Mouse (Mus musculus): Measurements from ENCODE around the gene Smad6.
A peak's percentile ranks its signal among the peaks of the same experiment; 100 is the strongest.

The Smad6 gene

GRCm38 (mm10) chr9:64021853-64022561, at the start of gene Smad6:
Gene Smad6 (minus strand): TSS chr9:64022059.
- peak; percentile 59 to 63 for DNase-seq

- DNase-seq, result no peak
These were observed 48.8 kb upstream of the Smad6 start for GRCm38 (mm10) chr9:64070674-64071073.

GRCm38 (mm10) chr9:64069131-64069530, 47.3 kb upstream of the Smad6 start:
- no peak for DNase-seq

- no peak for DNase-seq
These were observed 46.7 kb upstream of the Smad6 start for GRCm38 (mm10) chr9:64068571-64068970.

- no peak for DNase-seq
These were observed 45.9 kb upstream of the Smad6 start for GRCm38 (mm10) chr9:64067787-64068186.

GRCm38 (mm10) chr9:64060033-64060539, 38.2 kb upstream of the Smad6 start:
- no peak for DNase-seq

GRCm38 (mm10) chr9:64057903-64058650, 36.2 kb upstream of the Smad6 start:
- DNase-seq, result no peak

- DNase-seq, result no peak
These were observed 33.3 kb upstream of the Smad6 start for GRCm38 (mm10) chr9:64055162-64055561.

GRCm38 (mm10) chr9:64053786-64054185, 31.9 kb upstream of the Smad6 start:
- no peak for DNase-seq

GRCm38 (mm10) chr9:64051241-64051640, 29.4 kb upstream of the Smad6 start:
- no peak for DNase-seq

GRCm38 (mm10) chr9:64050513-64051065, 28.7 kb upstream of the Smad6 start:
- DNase-seq, result no peak

GRCm38 (mm10) chr9:64049471-64050380, 27.9 kb upstream of the Smad6 start:
- peak; percentile 52 to 66 for DNase-seq

- no peak for DNase-seq
These were observed 23.4 kb upstream of the Smad6 start for GRCm38 (mm10) chr9:64045117-64045890.

GRCm38 (mm10) chr9:64044343-64044742, 22.5 kb upstream of the Smad6 start:
- no peak for DNase-seq

- no peak for DNase-seq
These were observed 21.1 kb upstream of the Smad6 start for GRCm38 (mm10) chr9:64042911-64043310.

- DNase-seq, result no peak
These were observed 20.4 kb upstream of the Smad6 start for GRCm38 (mm10) chr9:64042216-64042615.

GRCm38 (mm10) chr9:64029908-64030631, 8.2 kb upstream of the Smad6 start:
- no peak for DNase-seq

- peak in 1 of 2 experiments; percentile 29 for DNase-seq
These were observed 3.7 kb upstream of the Smad6 start for GRCm38 (mm10) chr9:64025565-64025964.

GRCm38 (mm10) chr9:64024976-64025375, 3.1 kb upstream of the Smad6 start:
- no peak for DNase-seq

GRCm38 (mm10) chr9:64022562-64023366, 905 bp upstream of the Smad6 start:
- DNase-seq, result peak; percentile 83 to 87

Data from thymus, adult 18-20 months (tissue).